Mouse (Mus musculus) C2C12 (cell line): ENCODE measurements at regions not wholly inside any gene's neighbourhood (a gene's known extent, or its start where the extent isn't known, plus 50 kb on each side); places are given as distances from the start of the nearest gene placed in this dataset.

Source experiments
- CTCF ChIP-seq: IDR thresholded peaks from one replicate; pipeline ENCODE4 v1.5.1; 2011; ENCODE audit not compliant: control insufficient read depth, insufficient read depth, insufficient read length
- FOSL1 ChIP-seq: IDR thresholded peaks from one replicate; pipeline ENCODE4 v1.8.0; 2011; ENCODE audit warnings: mild to moderate bottlenecking, low read length; ENCODE audit not compliant: poor library complexity, insufficient read depth, severe bottlenecking
- MAX ChIP-seq: IDR thresholded peaks from one replicate; pipeline ENCODE4 v1.6.1; 2011; ENCODE audit warnings: mild to moderate bottlenecking, control low read depth

GRCm38 (mm10) chr9:31611036-31611695 is 146.9 kb upstream of the Tmem45b start:
- TF ChIP-seq CTCF (no peak), MAX (no peak), FOSL1 (no peak)
